Mouse (Mus musculus) hindbrain, embryonic 11.5 days (tissue): Measurements from ENCODE around the gene Olfr381. TPM values are rescaled to one million over a fixed set of nuclear protein-coding genes. Genes with fewer than 3 reads are reported as not detected.
"Not testable (repeated sequence)": the region's sequence is repeated elsewhere in the genome, so short reads cannot be mapped to it uniquely, and the experiment has no call there.

Experiments used
- ATAC-seq: fragments of 200-750 bp; cut with Nextera tagmentation; 2 replicates; pipeline ENCODE4 v1.8.0; 2017; ENCODE audit warnings: mild to moderate bottlenecking, moderate TSS enrichment, moderate library complexity; ENCODE audit not compliant: low FRiP score
- DNase-seq: peaks from one replicate; pipeline ENCODE4 v3.0.0-alpha.2; 2015; ENCODE audit warnings: low spot score
- H3K27ac ChIP-seq: fragments of 300-500 bp; sonication (generic); 2 replicates; pipeline ENCODE4 v1.5.1; 2014; ENCODE audit warnings: mild to moderate bottlenecking, low read depth, low read length
- H3K27me3 ChIP-seq: fragments of 300-500 bp; sonication (generic); 2 replicates; pipeline ENCODE4 v1.6.1; 2014; ENCODE audit warnings: mild to moderate bottlenecking, low read length, moderate library complexity, mixed read lengths; ENCODE audit not compliant: control insufficient read depth, insufficient read depth
- H3K36me3 ChIP-seq: fragments of 300-500 bp; sonication (generic); 2 replicates; pipeline ENCODE4 v1.6.1; 2014; ENCODE audit warnings: mild to moderate bottlenecking, low read length, moderate library complexity, mixed read lengths; ENCODE audit not compliant: control insufficient read depth, insufficient read depth
- H3K4me1 ChIP-seq: fragments of 300-500 bp; sonication (generic); replicated peaks from 2 replicates; pipeline ENCODE4 v1.6.1; 2014; ENCODE audit warnings: low read length, mixed read lengths; ENCODE audit not compliant: control insufficient read depth, insufficient read depth
- H3K4me2 ChIP-seq: fragments of 300-500 bp; sonication (generic); replicated peaks from 2 replicates; pipeline ENCODE4 v1.6.1; 2014; ENCODE audit warnings: mild to moderate bottlenecking, low read depth, low read length
- H3K4me3 ChIP-seq: fragments of 300-500 bp; sonication (generic); 2 replicates; pipeline ENCODE4 v1.5.1; 2014; ENCODE audit warnings: low read depth, low read length
- H3K9ac ChIP-seq: fragments of 300-500 bp; sonication (generic); 2 replicates; pipeline ENCODE4 v1.6.1; 2014; ENCODE audit warnings: low read depth, low read length
- H3K9me3 ChIP-seq: fragments of 300-500 bp; sonication (generic); 2 replicates; pipeline ENCODE4 v1.6.1; 2016; ENCODE audit warnings: low read length; ENCODE audit not compliant: control insufficient read depth
- WGBS: fragments of 180-500 bp; shearing (Covaris S2); extraction: QIAGEN DNeasy Blood & Tissue Kit; methylation state at CpG from one replicate; pipeline ENCODE4 v1.1.7; 2014; 5-methylcytosine and 5-hydroxymethylcytosine counted together
- polyA plus RNA-seq: library from polyadenylated mRNA; unstranded; fragments of >200 nt; fragmentation: Nextera tagmentation; extraction: Ambion mirVana; gene quantifications from 2 replicates; pipeline ENCODE4 v1.2.1, GENCODE M21; 2014

Olfr381 gene
- not detected in 2 replicates for polyA plus RNA-seq

- Histone ChIP-seq H3K36me3 (no peaks in the 10 kb centered on the region), H3K9me3 (no peaks in the 10 kb centered on the region), H3K4me3 (no peak within 1 kb of the TSS), H3K4me1 (no peaks in the 10 kb centered on the region), H3K4me2 (no peak within 1 kb of the TSS), H3K27ac (no peak within 1 kb of the TSS), H3K27me3 (no peaks in the 10 kb centered on the region), H3K9ac (no peak within 1 kb of the TSS)
- ATAC-seq = no peak
- no peak for DNase-seq
Observed at GRCm38 (mm10) chr11:73491503-73491902, at the start of gene Olfr381. Gene Olfr381 (minus strand): TSS chr11:73491603.

- H3K9ac ChIP-seq, H3K9me3 ChIP-seq, DNase-seq, H3K4me2 ChIP-seq, H3K27me3 ChIP-seq, H3K4me3 ChIP-seq, H3K4me1 ChIP-seq, H3K27ac ChIP-seq, H3K36me3 ChIP-seq, ATAC-seq: not testable (repeated sequence)
- WGBS = 100% methylated on average over 1 of the region's 1 CpGs
Observed at GRCm38 (mm10) chr11:73528971-73529370, 37.6 kb upstream of the Olfr381 start.

- H3K4me1 ChIP-seq = no peaks in the 10 kb centered on the region
- no peak within 1 kb of the TSS for H3K4me3 ChIP-seq
- no peaks in the 10 kb centered on the region for H3K36me3 ChIP-seq
- DNase-seq (no peak), ATAC-seq (no peak)
- H3K9ac ChIP-seq = no peak within 1 kb of the TSS
- no peak within 1 kb of the TSS for H3K4me2 ChIP-seq
- H3K27ac ChIP-seq = no peak within 1 kb of the TSS
- H3K27me3 ChIP-seq = no peaks in the 10 kb centered on the region
- peaks cover 3% of the 10 kb centered on the region; the same call in 1 of the 2 replicates for H3K9me3 ChIP-seq
Observed at GRCm38 (mm10) chr11:73517097-73517496, 25.7 kb upstream of the Olfr381 start, which contains the start of gene Olfr382. Gene Olfr382 (minus strand): TSS chr11:73517197.

GRCm38 (mm10) chr11:73457408-73457807 is 34.0 kb downstream of the Olfr381 start, which contains the start of gene Olfr380:
Gene Olfr380 (minus strand): TSS chr11:73457508.
- WGBS = 85% methylated on average over 1 of the region's 1 CpGs

More at GRCm38 (mm10) chr11:73457408-73457807, 34.0 kb downstream of the Olfr381 start, which contains the start of gene Olfr380:
- Histone ChIP-seq H3K9me3 (no peaks in the 10 kb centered on the region), H3K4me1 (no peaks in the 10 kb centered on the region), H3K36me3 (no peaks in the 10 kb centered on the region), H3K27me3 (no peaks in the 10 kb centered on the region), H3K4me3 (no peak within 1 kb of the TSS), H3K9ac (no peak within 1 kb of the TSS), H3K27ac (no peak within 1 kb of the TSS), H3K4me2 (no peak within 1 kb of the TSS)
- DNase-seq (no peak), ATAC-seq (no peak)

Other genes with a start within 250 kb of the Olfr381 start
- 0.03 TPM in 1 of 2 replicates, not detected in the other for gene Trpv3, start 224.2 kb downstream of the Olfr381 start, polyA plus RNA-seq
- 0.56 and 0.97 TPM in 2 replicates for gene Aspa, start 162.0 kb downstream of the Olfr381 start, polyA plus RNA-seq
- not detected in 2 replicates for gene Gm49340, start 161.9 kb downstream of the Olfr381 start, polyA plus RNA-seq
- not detected in 2 replicates for gene Spata22, start 161.9 kb downstream of the Olfr381 start, polyA plus RNA-seq
- gene Olfr20, start 140.8 kb downstream of the Olfr381 start, polyA plus RNA-seq = not detected in 2 replicates
- not detected in 2 replicates for gene Olfr376, start 120.4 kb downstream of the Olfr381 start, polyA plus RNA-seq
- not detected in 2 replicates for gene Olfr1, start 92.0 kb downstream of the Olfr381 start, polyA plus RNA-seq
- not detected in 2 replicates for gene Olfr378, start 63.1 kb downstream of the Olfr381 start, polyA plus RNA-seq
- not detected in 2 replicates for gene Olfr380, start 34.1 kb downstream of the Olfr381 start, polyA plus RNA-seq
- not detected in 2 replicates for gene Olfr382, start 25.6 kb upstream of the Olfr381 start, polyA plus RNA-seq
- not detected in 2 replicates for gene Olfr385, start 101.4 kb upstream of the Olfr381 start, polyA plus RNA-seq
- not detected in 2 replicates for gene Olfr384, start 107.0 kb upstream of the Olfr381 start, polyA plus RNA-seq
- not detected in 2 replicates for gene Zfp735, start 197.2 kb upstream of the Olfr381 start, polyA plus RNA-seq